Mouse (Mus musculus): ENCODE measurements at regions not wholly inside any gene's neighbourhood (a gene's known extent, or its start where the extent isn't known, plus 50 kb on each side); places are given as distances from the start of the nearest gene placed in this dataset.

DNA sequence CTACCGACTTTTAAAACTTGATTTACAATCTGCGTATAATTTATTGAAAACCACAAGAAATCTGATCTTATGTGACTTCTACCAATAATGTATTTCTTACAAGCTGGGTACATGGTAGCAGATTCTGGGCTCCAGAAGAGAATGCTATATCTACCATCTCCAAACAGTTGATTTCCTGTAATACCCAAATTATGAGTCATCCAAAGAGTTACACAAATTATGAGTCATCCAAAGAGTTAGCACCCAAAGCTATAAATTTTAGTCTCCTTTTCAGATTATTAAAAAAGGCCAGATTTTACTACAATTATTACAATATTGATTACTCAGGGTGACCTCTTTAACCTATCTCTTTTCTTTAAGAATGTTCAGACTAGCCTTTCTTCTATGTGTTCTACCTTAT lies 321.9 kb downstream of the Rprm start:
- TF ChIP-seq CTCF (conservative IDR thresholded peaks at IDR 0.05; ENCODE audit: low read length) (no peak), NANOG (IDR thresholded peaks at IDR 0.05; ENCODE audit: borderline replicate concordance, low read length) (no peak)
